Mouse (Mus musculus) c-Kit-positive CD71-negative TER-119-negative erythroid progenitor cells, embryonic 14.5 days (primary cell): ENCODE data around the gene Ppil3.

Experiments used
- DNase-seq: peaks from one replicate; pipeline ENCODE4 v3.0.0-alpha.2; 2013; ENCODE audit warnings: low read depth

Gene Ppil3

DNA sequence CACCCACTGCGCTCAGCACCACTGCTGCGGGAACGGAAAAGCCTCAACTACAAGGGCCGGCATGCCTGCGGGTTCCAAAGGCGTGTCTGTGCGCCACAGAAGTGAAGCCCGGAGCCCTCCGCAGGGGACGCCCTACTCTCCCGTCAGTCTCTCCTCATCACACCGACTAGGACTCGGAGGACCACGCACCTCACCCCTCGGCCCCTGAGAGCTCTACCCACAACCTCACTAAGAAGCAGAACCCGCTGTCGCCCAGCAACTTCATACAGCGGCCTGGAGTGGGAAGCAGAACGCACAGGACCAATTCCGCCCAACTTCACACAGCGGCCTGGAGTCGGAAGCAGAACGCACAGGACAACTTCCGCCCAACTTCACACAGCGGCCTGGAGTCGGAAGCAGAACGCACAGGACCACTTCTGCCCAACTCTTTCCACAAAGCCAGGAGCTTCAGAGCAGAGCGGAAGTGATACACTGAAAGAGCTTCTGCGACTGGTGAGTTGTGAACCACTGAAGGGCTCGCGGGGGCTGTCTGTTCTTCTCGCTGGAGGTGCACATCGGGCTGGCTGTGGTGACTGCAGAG lies at the start of gene Ppil3, which contains the start of gene Nif3l1:
Gene Ppil3, minus strand, starts transcription at position 344 of the 580 bp plus-strand sequence.
Gene Nif3l1, plus strand, starts transcription at position 9 of the 580 bp plus-strand sequence.
- peak; percentile 77 for DNase-seq

DNA sequence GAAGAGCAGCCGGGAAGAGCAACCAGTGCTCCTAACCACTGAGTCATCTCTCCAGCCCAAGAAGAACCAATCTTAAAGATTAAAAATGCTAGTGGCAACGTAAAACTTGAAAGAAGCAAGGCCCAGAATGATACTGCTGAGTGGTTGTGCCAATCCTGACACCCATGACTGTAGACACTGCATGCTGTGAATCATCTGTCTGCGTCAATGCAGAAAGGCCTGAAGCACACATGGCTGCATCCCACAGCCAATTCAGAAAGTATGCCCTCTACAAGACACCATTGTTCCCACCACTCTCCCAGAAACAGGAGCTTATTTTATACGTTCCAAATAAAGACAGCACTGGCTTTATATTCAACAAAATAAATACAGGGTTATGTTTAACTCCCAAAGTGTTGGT lies 37.4 kb upstream of the Ppil3 start:
- DNase-seq: no peak

DNA sequence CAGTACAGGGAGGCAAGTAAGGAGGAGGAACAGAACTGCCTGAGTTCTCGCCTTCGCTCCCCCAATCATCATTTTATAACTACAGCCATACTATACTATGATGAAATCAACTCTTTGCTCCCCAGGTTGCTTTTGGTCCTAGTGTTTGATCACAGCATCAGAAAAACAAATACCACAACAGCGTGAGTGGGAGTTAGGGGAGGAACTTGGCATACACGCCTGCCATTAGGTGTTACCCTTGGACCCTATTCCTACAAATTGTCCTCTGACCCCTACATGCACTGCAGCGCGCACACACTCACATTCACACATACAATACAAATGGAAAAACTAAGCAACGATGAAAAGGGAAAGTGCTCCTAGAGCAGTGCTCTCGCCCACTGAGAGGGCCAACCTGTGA lies 30.4 kb upstream of the Ppil3 start:
- DNase-seq: no peak

DNA sequence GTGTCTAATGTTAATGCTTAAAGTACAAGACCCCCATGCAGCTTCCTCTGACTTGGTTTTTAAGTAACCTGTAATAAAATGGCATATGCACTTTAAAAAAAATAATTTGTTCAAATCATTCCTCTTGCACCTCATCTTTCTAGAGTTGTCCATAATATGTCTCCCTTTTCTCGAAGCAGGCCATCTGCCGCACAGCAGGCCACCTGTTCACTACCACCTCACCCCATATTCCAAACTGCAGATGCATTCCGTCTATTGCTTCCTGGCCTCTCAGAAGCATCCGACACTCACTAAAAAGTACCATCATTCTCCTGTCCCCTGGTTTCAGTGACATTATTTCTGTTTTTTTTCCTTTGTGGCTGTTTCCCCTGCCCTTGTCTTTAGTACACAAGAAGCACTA lies 20.3 kb upstream of the Ppil3 start:
- no peak for DNase-seq

DNA sequence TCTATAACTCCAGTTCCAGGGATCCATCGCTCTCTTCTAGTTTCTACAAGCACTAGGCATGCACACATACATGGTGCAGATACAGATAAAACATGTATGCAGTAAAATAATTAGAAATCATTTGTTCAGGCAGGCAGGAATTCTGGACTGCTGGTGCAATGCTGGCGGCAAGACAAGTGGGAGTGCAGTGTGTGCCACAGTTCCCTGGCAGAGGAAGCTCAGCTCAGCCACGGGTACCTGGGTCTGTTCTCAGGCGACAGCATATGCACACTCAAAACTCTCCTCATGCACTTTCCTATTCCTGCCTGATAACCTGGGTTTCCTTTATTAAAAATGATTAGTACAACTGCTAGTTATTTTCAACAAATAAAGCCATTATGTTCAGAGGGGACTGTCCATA lies 19.8 kb upstream of the Ppil3 start:
- no peak for DNase-seq

DNA sequence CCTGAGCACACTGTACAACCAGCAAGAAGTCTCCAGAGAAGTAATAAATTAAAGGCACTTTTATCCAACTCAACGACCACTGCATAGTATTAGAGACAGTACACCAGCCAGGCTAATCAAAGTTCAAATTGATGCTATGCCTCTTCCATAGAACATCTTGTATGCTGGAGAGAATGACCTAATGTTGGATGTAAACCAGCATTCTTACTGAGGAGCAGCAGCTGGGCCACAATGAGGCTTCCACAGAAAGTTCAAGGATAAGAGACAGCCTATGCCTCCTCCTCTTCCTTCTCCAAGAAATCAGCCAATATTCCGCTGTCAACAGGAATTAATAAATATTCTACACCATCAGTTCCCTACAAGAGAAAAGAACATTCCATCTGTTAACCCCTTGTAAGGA lies 18.6 kb upstream of the Ppil3 start:
- DNase-seq: no peak

DNA sequence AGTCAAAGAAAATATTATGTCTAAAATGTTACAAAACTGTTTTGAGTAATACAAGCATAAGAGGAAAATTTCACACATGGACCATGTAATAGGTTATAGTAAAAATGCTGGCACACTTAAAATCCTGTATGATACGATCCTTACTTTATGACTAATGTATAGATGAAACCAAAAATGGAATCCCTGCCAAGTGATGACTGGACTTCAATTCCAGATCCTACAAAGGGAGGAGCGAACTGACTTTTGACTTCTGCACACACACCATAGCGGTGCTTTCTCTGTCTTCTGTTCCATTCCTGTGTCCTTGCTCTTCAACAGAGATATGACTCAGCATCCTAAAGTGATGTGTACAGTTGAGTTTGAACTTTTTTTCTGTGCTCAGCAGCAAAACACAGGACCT lies 15.3 kb upstream of the Ppil3 start:
- DNase-seq: no peak

DNA sequence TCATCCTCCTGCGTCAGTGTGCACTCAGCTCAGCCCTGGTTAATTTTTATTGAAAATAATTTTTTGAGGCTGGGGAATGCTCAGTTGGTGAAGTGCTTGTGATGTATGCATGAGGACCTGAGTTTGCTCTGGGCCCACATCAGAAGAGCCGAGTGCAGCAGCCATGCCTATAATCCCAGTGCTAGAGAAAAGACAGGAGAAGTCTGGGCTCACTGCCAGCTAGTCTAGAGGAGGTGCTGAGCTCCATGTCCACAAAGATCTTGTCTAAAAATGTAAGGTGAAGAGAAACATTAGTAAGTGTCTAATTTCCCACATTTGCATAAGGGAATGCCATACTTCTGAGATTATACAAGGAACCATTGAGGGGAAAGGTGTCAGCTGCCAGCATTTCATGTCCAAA lies 13.6 kb upstream of the Ppil3 start:
- no peak for DNase-seq

DNA sequence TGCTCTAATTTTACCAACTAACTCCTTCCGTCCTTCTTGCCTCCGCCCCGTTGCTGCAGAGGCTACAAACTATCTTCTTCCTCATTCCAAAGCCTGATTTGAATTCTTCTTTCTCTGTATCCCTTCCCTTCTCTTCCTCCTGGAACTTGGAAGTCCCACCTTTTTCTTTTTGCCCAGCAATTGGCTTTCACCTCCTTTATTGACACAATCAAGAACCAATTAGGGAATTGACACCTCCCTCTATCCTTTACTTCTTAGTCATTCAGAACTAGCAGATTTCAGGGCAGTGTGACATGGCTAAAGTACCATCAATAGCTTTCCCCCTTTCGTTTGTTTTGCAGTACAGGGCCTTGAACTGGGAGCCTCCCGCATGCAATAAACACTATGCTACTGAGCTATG lies 12.9 kb upstream of the Ppil3 start:
- no peak for DNase-seq

DNA sequence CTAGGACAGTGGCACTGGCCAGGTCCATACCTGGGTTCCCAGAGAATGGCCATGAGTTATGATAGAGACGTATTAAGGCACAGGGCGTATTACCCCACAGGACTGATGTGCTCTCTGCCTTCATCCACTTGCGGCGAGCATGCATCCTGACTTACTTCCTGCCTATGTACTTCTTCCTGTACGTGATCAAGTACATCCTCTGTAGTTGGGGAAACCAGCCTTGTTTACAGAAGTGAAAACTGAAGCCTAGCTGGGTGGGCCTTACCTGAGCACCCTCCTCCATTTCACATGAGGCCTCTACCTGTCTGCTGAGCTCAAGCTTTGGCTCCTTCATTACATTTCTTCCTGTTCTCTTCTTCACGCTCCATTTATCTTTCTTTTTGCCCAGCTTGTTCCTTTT lies 9.0 kb upstream of the Ppil3 start:
- no peak for DNase-seq

DNA sequence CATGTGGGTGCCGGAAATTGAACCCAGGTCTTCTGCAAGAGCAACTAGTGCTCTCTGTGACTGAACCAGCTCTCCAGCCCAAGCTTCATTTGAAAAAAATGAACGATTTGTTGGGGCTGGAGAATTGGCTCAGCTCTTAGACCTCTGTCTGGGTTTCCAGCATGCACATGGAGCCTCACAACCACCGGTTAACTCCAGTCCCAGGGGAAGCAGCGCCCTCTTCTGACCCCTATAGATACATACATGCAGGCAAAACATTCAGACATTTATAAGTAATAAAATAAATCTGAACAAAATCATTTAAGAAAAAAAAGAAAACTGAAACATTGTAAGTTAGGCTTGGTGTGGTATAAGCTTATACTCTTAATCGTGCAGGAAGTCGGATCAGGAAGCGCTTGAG lies 3.1 kb upstream of the Ppil3 start:
- no peak for DNase-seq

DNA sequence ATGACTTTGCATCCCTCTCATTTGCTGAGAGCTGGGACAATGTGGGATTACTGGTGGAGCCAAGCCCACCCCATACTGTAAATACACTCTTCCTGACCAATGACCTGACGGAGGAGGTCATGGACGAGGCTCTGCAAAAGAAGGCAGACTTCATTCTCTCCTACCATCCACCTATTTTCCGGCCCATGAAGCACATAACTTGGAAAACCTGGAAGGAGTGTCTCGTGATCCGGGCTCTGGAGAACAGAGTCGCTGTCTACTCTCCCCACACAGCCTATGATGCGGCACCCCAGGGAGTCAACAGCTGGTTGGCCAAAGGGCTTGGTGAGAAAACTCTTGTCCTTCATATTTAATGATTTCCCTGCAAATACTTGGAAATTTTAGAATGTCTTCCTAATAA lies 2.5 kb upstream of the Ppil3 start:
- no peak for DNase-seq

DNA sequence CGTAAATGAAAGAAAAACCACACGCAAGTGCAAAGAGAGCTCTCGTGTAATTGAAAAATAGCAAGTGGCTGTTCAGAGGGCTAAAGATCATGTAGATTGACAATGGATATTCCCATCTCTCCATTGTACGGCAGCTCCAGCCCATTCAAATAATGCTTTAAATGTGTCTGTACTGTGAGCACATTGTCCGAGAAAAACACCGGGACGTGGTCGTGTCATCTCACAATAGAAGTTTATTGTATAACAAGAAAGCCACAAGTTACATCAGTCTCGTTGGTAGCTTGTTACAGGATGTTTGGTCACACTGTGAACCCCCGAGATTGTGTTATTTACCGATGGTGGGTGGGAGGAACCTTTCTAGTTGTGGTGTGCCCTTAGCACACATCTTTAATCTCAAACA lies 575 bp upstream of the Ppil3 start:
- no peak for DNase-seq

DNA sequence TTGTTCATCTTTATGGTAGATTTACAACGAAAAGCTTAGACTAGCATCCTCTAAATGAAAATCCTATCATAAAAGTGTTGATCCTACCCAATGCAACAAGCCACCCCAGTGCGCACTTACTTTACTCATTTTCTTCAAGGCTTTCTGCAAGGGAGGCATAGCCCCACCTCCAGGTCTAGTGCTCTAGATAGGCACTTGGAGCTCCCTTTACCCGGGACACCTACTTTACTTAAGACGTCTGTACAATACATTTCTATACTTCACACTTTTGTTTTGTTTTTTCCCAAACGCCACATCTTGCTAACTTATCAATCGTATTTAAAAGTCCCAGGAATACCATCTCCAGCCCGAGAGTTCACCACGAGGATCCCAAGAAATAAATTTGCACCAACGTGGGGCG lies 595 bp downstream of the Ppil3 start:
- DNase-seq: no peak

DNA sequence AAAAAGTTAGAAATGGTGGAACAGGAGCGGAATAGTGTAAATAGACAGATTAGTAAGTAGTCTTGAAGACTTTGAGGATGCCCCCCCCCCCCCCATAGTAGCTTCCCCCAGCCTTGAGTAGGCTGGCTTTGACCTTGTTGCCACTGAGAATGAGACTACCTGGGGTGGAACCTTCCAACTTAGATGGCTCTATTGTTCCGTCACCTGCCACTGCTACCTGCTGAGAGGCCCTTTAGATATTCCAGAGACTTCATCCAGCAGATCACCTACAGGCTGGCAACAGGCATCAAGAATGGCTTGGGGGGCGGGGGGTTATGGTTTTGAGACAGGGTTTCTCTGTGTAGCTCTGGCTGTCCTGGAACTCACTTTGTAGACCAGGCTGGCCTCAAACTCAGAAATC lies 20.7 kb downstream of the Ppil3 start:
- no peak for DNase-seq

DNA sequence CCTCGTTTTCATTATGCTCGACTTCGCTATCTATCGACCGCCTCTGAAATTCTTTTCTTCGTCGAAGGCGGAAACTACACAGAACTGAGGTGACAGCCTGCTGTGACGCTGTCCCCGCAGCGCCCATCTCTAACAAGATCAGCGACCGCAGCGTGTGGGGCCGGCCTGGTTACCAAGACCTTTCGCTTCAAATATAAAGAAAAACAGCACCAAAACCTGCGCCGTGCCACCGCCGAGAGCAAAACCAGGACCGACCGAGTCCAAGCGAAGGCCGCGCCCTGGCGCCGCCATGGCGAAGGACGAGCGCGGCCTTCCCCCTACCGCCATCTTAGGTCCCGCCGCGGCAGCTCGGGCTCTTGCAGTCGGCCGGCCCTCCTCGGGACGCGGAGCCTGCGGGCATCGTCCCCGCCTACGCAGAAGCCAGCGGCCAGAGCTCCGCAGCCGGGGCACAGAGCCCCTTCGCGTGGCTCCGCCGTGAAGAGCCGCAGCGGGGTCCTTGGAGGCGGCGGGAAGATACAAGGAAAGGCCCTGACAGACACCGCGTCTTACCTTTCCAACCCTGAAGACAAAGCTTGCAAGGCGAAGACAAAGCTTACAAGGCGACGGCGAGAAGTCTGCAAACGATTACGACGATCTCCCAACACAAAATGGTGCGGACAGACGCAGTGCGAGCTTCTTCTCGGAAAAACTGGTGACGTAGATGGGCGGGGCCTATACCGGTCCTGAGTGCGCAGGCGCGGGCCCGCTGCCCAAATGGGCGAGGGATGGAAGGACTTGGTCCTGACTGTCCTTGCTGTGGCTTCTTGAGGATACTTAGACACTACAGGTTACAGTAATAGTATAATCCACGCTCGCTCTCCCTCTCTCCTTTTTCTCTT lies 21.7 kb downstream of the Ppil3 start, which contains the start of gene Clk1:
Gene Clk1, minus strand, starts transcription at position 696 of the 878 bp plus-strand sequence.
- DNase-seq: peak; percentile 87

DNA sequence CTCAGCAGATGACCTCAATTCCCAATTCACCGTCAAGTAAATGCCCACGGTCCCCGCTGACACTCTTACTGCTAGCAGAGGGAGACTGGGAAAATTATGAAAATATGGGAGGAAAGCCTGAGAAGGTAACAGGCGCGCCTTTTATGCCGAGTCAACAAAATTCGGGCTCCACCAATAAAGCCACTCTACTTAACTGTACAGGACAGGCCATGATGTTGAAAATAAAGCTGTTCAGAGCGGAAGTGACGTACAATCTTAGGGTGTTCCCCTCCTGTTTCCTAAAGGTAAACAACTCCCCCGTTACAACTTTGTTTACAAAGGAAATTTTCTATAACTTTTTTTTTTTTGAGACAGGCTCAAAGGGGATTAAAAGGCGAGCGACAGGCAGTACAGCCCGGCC lies 22.4 kb downstream of the Ppil3 start:
- peak; percentile 56 for DNase-seq

DNA sequence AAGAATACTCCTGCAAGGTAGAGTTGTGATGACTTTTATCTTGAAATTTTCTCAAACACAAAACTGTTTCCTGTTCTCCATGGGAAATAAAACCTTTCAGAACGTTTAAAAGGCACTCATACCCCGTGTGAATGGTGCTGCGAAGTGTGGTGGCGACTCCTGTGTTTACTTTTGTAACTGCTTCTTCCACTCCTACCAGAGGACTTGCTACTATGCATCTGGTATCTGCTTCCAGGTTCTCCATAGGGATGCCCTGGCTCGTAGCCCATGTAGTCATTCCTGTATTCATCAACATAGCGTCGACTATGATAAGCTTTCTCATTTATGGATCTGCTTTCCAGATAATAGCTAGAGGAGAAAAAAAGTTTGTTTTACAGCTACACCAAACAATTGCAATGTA lies 24.3 kb downstream of the Ppil3 start:
- no peak for DNase-seq

DNA sequence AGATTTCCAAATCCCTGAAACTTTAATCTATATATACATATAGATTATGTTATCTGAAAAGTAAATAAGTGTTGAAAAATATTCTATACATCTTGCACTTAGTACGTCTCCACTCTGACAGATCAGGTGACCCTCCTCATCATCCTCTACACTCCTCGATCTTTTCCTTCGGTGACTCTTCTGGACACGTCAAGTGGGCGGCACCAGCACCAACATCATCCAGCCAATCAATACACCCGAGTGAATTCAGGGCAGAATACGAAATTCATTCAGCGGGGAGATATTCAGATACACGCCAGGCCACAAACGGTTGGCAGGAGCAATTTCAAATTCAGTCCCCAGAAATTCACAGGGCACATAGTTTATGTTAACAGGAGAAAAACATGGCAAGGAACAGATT lies 25.3 kb downstream of the Ppil3 start:
- no peak for DNase-seq

DNA sequence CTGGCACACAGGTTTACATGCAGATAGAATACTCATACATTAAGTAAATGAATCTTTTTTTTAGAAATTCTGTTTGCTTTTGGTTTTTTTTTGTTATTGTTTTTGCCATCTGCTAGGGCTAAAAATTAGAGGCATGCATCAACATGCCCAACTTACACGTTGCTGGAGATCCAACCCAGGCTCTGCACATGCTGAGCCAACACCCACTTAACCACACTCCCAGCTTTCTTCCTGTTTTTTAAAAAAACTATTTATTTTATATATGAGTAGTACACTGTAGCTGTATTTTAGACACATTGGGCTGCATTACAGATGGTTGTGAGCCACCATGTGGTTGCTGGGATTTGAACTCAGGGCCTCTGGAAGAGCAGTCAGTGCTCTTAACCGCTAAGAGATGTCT lies 29.2 kb downstream of the Ppil3 start:
- no peak for DNase-seq

DNA sequence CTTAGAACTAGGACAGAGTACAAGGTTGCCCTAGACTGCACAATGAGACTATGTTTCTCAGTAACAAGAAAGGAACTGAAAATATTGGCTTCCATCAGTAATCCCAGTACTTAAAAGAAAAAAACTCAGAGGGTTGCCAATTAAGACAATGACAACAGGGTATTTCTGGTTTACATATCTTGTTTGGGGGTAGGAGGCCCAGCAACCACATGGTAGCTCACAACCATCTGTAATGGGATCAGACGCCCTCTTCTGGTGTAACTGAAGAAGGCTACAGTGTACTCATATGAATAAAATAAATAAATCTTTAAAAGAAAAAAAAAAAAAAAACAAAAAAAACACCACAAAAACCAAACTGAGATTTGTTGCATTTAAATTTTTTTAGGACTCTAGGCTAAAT lies 29.8 kb downstream of the Ppil3 start:
- no peak for DNase-seq

DNA sequence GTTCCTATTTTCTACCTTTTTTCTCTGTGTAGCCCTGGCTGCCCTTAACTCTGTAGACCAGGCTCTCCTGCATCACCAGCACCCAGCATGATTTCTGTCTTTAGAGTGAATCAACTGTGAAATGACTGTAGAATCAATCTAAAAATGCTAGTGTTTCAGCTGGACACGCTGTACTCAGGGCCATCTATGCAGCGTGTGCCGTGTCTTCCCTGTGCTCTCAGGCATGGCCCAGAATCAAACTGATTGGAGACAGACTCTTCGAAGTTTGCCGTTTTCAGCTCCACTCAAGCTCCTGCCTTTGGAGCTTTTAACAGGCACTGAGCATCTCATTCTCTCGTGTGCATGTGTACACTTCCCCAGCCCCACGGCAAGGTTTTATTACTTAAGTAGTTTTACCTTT lies 34.5 kb downstream of the Ppil3 start:
- no peak for DNase-seq

DNA sequence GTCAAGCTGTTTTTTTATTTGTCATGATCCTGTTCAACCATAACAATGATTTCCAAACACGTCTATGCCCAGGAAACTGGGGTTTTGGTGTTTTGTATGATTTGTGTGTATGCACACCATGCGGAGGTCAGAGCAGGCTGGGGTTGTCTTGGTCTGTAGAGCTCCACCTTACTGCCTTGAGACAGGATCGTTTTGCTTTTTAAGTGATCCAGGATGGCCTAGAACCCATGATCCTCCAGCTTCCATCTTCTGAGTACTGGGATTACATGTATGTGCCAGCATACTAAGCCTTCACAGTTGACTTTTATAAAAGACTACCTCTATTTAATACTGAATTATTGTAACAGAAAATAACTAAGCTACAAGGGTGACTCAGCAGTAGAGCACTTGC lies 35.1 kb downstream of the Ppil3 start:
- no peak for DNase-seq
